Mouse (Mus musculus) adrenal gland, postnatal 10 days (tissue): ENCODE data around the gene Retsat. TPM values are rescaled to one million over a fixed set of nuclear protein-coding genes. Genes with fewer than 3 reads are reported as not detected.
A peak's percentile ranks its signal among the peaks of the same experiment; 100 is the strongest.

ENCODE experiments used
- DNase-seq: peaks from one replicate; pipeline ENCODE4 v3.0.0; 2021; ENCODE audit warnings: mixed read lengths
- long read RNA-seq, 2 experiments: library from polyadenylated mRNA; stranded (forward); transcript quantifications; one replicate each; pipeline ENCODE4 v2.0.0; 2021
- total RNA-seq, 2 experiments: library from RNA; stranded (reverse); gene quantifications; 2 replicates each; pipeline ENCODE4 v1.2.3; 2021

Retsat gene
- 100 to 1,000 TPM; 359 to 375 TPM for total RNA-seq
- long read RNA-seq, experiment 1, transcript Retsat-201 (11 exons, 3,027 nt): major isoform, 292 of 393 reads
- long read RNA-seq, experiment 1, partial matches to known transcripts: 96 of 393 reads
- long read RNA-seq, experiment 1, other reads (novel, unspliced or antisense): 5 of 393 reads
- long read RNA-seq, experiment 2, transcript Retsat-201 (11 exons, 3,027 nt): major isoform, 250 of 290 reads
- long read RNA-seq, experiment 2, partial matches to known transcripts: 33 of 290 reads
- long read RNA-seq, experiment 2, other reads (novel, unspliced or antisense): 7 of 290 reads

- DNase-seq: peak; percentile 96
These were observed at the start of gene Retsat, which contains the start of gene Elmod3 for GRCm38 (mm10) chr6:72597956-72598753. Gene Retsat, plus strand, starts transcription at chr6:72598475. Gene Elmod3, minus strand, starts transcription at chr6:72598413.

DNA sequence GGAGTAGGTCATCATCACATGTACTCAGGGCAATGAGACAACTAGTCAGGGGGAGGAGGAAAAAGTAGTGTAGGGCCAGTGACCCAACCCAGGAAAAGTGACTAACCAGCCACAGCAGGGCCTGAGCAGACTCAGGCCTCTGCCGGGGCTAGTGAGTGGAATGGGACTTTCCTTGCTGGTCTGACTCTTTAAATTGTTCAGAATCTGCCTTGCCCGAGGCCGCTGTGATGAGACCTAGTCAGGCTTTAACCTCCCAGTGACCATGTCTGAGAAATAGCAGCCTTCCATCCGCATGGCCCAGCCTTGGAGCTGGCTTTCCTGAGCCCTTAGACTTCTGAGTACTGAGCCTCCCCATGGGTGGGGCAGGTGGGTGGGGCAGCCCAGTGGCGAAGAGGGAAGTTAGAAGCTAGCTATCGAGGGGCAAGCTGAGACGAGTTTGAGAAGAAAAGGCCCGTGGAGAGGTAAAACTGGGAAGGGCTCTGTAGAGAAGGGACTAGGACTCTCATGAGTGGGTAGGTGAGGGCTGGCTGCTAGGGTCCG, 49.2 kb upstream of the Retsat start:
- DNase-seq: no peak

DNA sequence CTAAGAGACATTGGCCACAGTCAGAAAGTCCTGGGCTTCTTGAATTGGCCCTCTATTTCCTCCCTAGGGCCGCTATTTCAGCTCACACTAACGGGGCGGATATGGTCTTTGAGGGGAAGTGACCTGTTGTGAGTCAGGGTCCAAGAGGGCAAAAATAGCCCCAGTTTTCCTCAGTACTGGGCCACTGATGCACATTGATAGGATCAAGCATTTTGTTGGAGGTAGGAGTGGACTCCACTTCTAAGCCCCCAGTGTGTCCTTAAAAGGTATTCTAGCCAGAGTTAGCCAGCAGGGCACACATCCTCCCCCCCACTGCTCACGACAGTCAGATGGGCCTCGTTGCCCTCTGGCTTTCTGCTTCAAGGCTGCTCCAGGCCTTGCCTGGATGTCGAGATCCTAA, 48.2 kb upstream of the Retsat start:
- DNase-seq: no peak

DNA sequence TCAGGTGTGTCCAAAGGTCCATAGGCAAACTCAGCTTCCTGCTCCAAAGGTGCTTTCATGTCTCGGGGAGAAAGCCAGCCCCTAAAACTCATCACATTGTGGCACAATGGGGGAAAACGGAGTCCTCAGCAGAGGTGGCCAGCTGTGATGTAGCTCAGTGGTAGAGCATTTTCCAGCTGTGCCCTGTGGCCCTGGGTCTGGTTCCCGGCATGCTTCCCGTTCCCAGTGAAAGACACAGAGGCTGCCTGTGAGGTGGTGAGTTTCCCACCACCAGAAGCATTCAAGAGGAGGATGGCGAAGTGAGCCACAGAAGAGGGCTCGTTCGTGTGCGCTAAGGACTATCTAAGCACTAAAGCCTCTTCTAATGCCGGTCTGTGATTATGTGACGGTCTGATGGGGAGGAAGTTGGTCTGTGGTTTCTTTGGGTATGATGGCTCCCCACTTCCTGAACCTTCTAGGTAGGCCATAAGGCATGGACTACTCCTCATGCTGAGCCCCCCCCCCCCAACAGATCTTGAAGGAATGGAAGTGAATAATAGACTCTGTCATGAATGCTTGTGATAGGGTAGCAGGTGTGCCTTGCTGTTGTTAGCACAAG, 47.7 kb upstream of the Retsat start:
- DNase-seq: no peak

DNA sequence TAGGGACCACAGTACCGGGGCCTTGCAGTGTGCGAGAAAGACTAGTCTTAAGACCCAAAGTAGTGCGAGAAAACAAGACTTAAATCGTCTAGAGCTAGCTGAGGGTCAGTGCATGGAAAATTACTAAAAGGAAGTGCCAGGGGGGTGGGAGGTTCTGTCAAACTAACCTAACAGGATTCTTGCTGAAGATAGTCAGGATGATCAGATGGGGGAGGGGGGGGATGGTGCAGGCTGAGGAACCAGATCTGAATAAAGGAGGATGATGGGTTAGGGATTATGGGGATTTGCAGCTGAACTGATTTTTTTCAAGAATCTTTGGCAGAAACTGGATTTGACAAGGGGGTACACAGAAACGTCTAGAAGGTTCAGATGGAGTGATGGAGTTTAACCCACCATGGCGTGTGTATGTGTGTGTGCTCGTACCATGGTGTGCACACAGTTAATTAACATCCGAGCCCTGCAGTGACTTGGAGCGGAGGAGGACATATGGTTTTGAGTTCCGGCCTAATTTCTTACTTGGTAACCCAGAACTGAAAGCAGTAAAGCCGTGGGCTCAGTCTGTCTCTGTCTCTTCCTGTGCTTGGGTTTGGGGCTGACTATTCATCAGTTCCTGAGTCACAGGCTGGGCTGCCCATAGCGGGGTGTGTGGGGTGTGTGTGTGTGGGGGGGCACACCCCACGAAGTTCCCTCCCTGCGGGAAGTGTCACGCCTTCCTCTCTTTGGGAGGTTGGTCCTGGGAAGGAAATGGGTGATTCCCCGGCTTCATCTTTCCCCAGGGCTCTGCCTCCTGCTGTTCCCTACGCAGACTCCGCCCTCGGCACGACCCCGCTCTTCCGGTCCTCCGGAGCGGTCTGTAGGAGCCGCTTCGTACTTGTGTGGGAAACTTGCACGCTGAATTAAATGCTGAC, 45.9 kb upstream of the Retsat start:
- DNase-seq: peak; percentile 75

DNA sequence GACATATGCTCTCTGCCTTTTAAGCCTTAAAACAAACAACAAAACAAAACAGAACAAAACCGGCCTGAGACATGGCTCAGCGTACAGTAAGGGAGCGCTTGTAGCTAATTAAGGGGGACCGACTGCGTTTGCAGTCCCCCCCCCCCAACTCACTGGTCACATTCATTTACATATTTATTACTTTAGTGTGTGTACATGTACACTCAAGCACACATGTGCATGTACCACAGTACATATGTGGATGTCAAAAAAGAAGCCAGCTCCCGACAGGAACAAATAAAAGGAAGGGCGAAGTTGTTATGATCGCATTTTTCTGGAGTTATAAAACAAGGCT, 45.2 kb upstream of the Retsat start:
- no peak for DNase-seq

- no peak for DNase-seq
These were observed 37.5 kb upstream of the Retsat start for GRCm38 (mm10) chr6:72560801-72561200.

DNA sequence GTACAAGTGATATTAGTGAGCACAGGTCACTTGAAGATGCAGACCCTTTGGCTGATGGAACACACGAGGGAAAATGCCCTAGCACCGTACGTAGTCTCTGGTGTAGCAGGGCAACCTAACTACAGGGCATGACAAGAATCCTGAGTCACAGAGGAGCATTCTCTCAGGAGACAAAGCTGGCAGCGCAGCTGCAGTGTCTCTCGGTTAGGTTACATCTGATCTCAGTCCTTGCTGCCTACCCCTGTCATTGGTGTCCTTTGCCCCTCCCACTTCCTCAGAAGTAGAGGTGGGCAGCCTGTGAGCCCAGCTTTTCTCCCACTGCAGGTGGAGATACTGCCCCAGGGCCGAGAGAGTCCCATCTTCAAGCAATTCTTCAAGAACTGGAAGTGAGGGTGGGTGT, 35.8 kb upstream of the Retsat start:
- DNase-seq: no peak

- DNase-seq: no peak
These were observed 35.4 kb upstream of the Retsat start for GRCm38 (mm10) chr6:72562894-72563293.

DNA sequence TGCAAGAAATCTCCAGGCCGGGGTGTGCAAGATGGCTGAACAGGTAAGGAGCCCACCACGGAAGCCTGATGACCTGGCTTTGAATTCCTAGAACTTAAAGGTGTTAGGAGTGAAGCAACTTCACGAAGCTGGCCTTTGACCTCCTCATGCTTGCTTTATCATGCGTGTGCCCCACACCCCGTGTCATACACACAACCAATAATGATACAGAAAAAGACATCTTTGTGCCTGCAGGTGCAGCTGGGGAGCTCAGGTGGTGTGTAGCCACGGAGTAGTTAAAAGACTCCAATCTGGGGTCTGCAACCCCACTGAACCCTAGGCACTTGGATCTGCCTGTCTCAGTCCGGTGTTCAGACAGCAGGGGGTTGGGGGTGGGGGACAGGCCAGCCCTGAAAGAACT, 32.8 kb upstream of the Retsat start:
- no peak for DNase-seq

DNA sequence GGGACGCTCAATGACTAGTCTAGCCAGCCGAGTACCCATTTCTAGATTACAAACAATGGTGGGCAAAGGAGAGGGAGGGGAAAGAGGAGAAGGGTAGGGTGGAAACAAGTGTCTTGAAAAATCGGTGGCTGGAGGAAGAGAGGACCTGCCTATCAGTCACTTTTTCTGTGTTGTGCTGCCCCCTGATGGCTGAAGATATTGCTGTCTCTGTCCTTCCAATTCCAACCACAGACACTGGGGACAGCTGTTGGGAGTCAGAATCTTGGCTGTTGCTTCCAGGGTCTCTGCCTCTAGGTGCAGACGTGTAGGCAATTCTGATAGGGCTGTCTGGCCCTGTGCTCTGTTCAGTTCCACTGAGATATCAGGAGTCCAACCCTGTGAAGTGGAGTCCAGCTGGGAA, 32.2 kb upstream of the Retsat start:
- DNase-seq: peak; percentile 92

GRCm38 (mm10) chr6:72567508-72567907, 30.8 kb upstream of the Retsat start:
- no peak for DNase-seq

- no peak for DNase-seq
These were observed 29.5 kb upstream of the Retsat start for GRCm38 (mm10) chr6:72568736-72569135.

GRCm38 (mm10) chr6:72570644-72571397, 27.5 kb upstream of the Retsat start:
- no peak for DNase-seq

GRCm38 (mm10) chr6:72571826-72572225, 26.4 kb upstream of the Retsat start:
- DNase-seq: no peak

GRCm38 (mm10) chr6:72576041-72576440, 22.2 kb upstream of the Retsat start:
- DNase-seq: no peak

DNA sequence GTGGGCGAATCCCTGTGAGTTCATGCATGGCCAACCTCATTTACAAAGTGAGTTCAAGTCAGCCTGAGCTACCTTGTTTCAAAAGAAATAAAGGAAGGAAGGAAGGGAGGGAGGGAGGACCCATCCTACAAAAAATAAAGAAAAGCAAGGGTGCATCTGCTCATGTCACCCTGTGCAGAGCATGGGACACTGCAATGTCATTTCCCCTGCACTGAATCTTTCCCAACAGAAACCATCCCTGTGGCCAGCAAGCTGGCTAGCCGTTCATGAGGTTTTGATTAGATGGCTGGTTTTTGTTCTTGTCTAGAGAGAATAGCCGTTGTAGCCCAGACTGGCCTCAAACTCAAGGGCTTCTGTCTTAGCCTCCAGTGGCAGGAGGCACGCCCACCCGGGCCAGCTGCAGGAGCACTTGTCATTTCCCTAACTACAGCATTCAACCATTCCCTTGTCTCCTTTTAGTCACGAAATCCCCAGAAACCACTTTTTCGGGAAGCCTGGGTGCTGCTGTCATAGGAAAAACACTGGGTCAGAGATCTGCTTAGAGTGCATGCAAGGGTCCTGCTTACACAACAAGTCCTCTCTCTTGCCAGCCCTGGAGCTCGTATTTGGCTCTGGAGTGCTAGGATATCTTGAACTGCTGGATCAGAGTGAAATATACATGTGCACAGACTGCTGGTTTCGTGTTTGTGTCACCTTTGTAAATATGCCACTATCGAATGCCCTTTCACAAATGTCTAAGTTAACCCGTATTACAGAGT, 16.5 kb upstream of the Retsat start:
- DNase-seq: no peak

- DNase-seq: no peak
These were observed 14.9 kb upstream of the Retsat start for GRCm38 (mm10) chr6:72583211-72583839.

GRCm38 (mm10) chr6:72584154-72584553, 14.1 kb upstream of the Retsat start:
- DNase-seq: no peak

GRCm38 (mm10) chr6:72586701-72587100, 11.6 kb upstream of the Retsat start:
- DNase-seq: no peak
